Mouse (Mus musculus) kidney, embryonic 16.5 days (tissue): ENCODE measurements around the gene Igf2. TPM values are rescaled to one million over a fixed set of nuclear protein-coding genes. Genes with fewer than 3 reads are reported as not detected.

Source experiments
- ATAC-seq: fragments of 200-750 bp; cut with Nextera tagmentation; 2 replicates; pipeline ENCODE4 v1.8.0; 2017; ENCODE audit warnings: moderate TSS enrichment; ENCODE audit not compliant: low FRiP score, low TSS enrichment
- H3K27ac ChIP-seq: fragments of 300-500 bp; sonication (generic); 2 replicates; pipeline ENCODE4 v1.5.1; 2014; ENCODE audit warnings: low read length
- H3K27me3 ChIP-seq: fragments of 300-500 bp; sonication (generic); 2 replicates; pipeline ENCODE4 v1.6.1; 2014; ENCODE audit warnings: low read length, control low read depth, mixed read lengths; ENCODE audit not compliant: insufficient read depth
- H3K36me3 ChIP-seq: fragments of 300-500 bp; sonication (generic); 2 replicates; pipeline ENCODE4 v1.6.1; 2014; ENCODE audit warnings: low read length, control low read depth, mixed read lengths; ENCODE audit not compliant: insufficient read depth
- H3K4me1 ChIP-seq: fragments of 300-500 bp; sonication (generic); 2 replicates; pipeline ENCODE4 v1.6.1; 2014; ENCODE audit warnings: low read length, control low read depth, mixed read lengths; ENCODE audit not compliant: insufficient read depth
- H3K4me2 ChIP-seq: fragments of 300-500 bp; sonication (generic); replicated peaks from 2 replicates; pipeline ENCODE4 v1.6.1; 2014; ENCODE audit warnings: low read depth, low read length
- H3K4me3 ChIP-seq: fragments of 300-500 bp; sonication (generic); 2 replicates; pipeline ENCODE4 v1.5.1; 2014; ENCODE audit warnings: mild to moderate bottlenecking, low read length
- H3K9ac ChIP-seq: fragments of 300-500 bp; sonication (generic); replicated peaks from 2 replicates; pipeline ENCODE4 v1.6.1; 2014; ENCODE audit warnings: low read length
- H3K9me3 ChIP-seq: fragments of 300-500 bp; sonication (generic); 2 replicates; pipeline ENCODE4 v1.6.1; 2016; ENCODE audit warnings: low read length, control low read depth
- WGBS: fragments of 180-500 bp; shearing (Covaris S2); extraction: QIAGEN DNeasy Blood & Tissue Kit; methylation state at CpG from one replicate; pipeline ENCODE4 v1.1.7; 2014; 5-methylcytosine and 5-hydroxymethylcytosine counted together
- polyA plus RNA-seq: library from polyadenylated mRNA; unstranded; fragments of >200 nt; fragmentation: Nextera tagmentation; extraction: Ambion mirVana; gene quantifications from 2 replicates; pipeline ENCODE4 v1.2.1, GENCODE M21; 2015

Gene Igf2
- polyA plus RNA-seq, 1 experiment from 2014 or later: 516 TPM

GRCm38 (mm10) chr7:142661046-142661445, 5.6 kb downstream of the Igf2 start:
- Histone ChIP-seq H3K9me3 (no peaks in the 10 kb centered on the region), H3K4me1 (peaks cover 33% of the 10 kb centered on the region), H3K4me2 (peak overlapping the region; percentile 75), H3K27ac (peak overlapping the region; percentile 87), H3K27me3 (peaks cover 91% of the 10 kb centered on the region), H3K36me3 (no peaks in the 10 kb centered on the region), H3K9ac (peak overlapping the region; percentile 83), H3K4me3 (peak overlapping the region; percentile 63)
- ATAC-seq: no peak
- WGBS: 2% methylated on average over 25 of the region's 25 CpGs

GRCm38 (mm10) chr7:142660651-142660945, 6.0 kb downstream of the Igf2 start:
- Histone ChIP-seq H3K27ac (peak overlapping the region; percentile 87), H3K27me3 (peaks cover 91% of the 10 kb centered on the region), H3K9me3 (no peaks in the 10 kb centered on the region), H3K4me2 (peak overlapping the region; percentile 75), H3K4me1 (peaks cover 38% of the 10 kb centered on the region), H3K9ac (peak overlapping the region; percentile 83), H3K4me3 (peak overlapping the region; percentile 63), H3K36me3 (no peaks in the 10 kb centered on the region)
- WGBS: under 1% methylated on average over 29 of the region's 29 CpGs
- no peak for ATAC-seq

- Histone ChIP-seq H3K4me3 (peak overlapping the region; percentile 63), H3K27me3 (peaks cover 90% of the 10 kb centered on the region), H3K27ac (peak overlapping the region; percentile 87), H3K9ac (peak overlapping the region; percentile 83), H3K36me3 (peaks cover 4% of the 10 kb centered on the region; the same call in 1 of the 2 replicates), H3K4me2 (peak overlapping the region; percentile 75), H3K9me3 (no peaks in the 10 kb centered on the region), H3K4me1 (peaks cover 44% of the 10 kb centered on the region)
- ATAC-seq: peak; percentile 13; the same call in 1 of the 2 replicates
- under 1% methylated on average over 39 of the region's 43 CpGs for WGBS
These were observed 6.6 kb downstream of the Igf2 start for GRCm38 (mm10) chr7:142659767-142660650.

GRCm38 (mm10) chr7:142659181-142659681, 7.4 kb downstream of the Igf2 start:
- ATAC-seq: peak; percentile 62
- H3K36me3 ChIP-seq: peaks cover 5% of the 10 kb centered on the region; the same call in 1 of the 2 replicates
- WGBS: 0% methylated on average over 43 of the region's 70 CpGs
- peak overlapping the region; percentile 63 for H3K4me3 ChIP-seq
- peak overlapping the region; percentile 75 for H3K4me2 ChIP-seq
- H3K9me3 ChIP-seq: no peaks in the 10 kb centered on the region
- H3K9ac ChIP-seq: peak overlapping the region; percentile 83
- peaks cover 51% of the 10 kb centered on the region for H3K4me1 ChIP-seq
- H3K27me3 ChIP-seq: peaks cover 90% of the 10 kb centered on the region
- peak overlapping the region; percentile 87 for H3K27ac ChIP-seq

- peak; percentile 7; the same call in 1 of the 2 replicates for ATAC-seq
- H3K27me3 ChIP-seq: peaks cover 90% of the 10 kb centered on the region
These were observed 7.9 kb downstream of the Igf2 start for GRCm38 (mm10) chr7:142658681-142659180.

GRCm38 (mm10) chr7:142657821-142658614, 8.6 kb downstream of the Igf2 start:
- H3K9ac ChIP-seq: peak overlapping the region; percentile 83
- H3K4me3 ChIP-seq: peak overlapping the region; percentile 63
- H3K36me3 ChIP-seq: peaks cover 11% of the 10 kb centered on the region; the same call in 1 of the 2 replicates
- H3K4me1 ChIP-seq: peaks cover 44% of the 10 kb centered on the region
- peak overlapping the region; percentile 87 for H3K27ac ChIP-seq
- H3K4me2 ChIP-seq: peak overlapping the region; percentile 75
- no peaks in the 10 kb centered on the region for H3K9me3 ChIP-seq
- peaks cover 88% of the 10 kb centered on the region for H3K27me3 ChIP-seq
- WGBS: under 1% methylated on average over 34 of the region's 34 CpGs
- no peak for ATAC-seq

More at GRCm38 (mm10) chr7:142658681-142659180, 7.9 kb downstream of the Igf2 start:
- Histone ChIP-seq H3K4me2 (peak overlapping the region; percentile 75), H3K9ac (peak overlapping the region; percentile 83), H3K27ac (peak overlapping the region; percentile 87), H3K36me3 (peaks cover 8% of the 10 kb centered on the region; the same call in 1 of the 2 replicates), H3K9me3 (no peaks in the 10 kb centered on the region), H3K4me1 (peaks cover 50% of the 10 kb centered on the region), H3K4me3 (peak overlapping the region; percentile 63)
- WGBS: under 1% methylated on average over 32 of the region's 40 CpGs

- Histone ChIP-seq H3K27me3 (peaks cover 84% of the 10 kb centered on the region), H3K4me1 (peaks cover 44% of the 10 kb centered on the region)
- peak; percentile 9 for ATAC-seq
These were observed 9.2 kb downstream of the Igf2 start for GRCm38 (mm10) chr7:142657341-142657791.

GRCm38 (mm10) chr7:142656055-142656454, 10.6 kb downstream of the Igf2 start:
- Histone ChIP-seq H3K4me3 (peak overlapping the region; percentile 63), H3K36me3 (peaks cover 19% of the 10 kb centered on the region; the same call in 1 of the 2 replicates), H3K4me2 (peak overlapping the region; percentile 65), H3K9ac (peak overlapping the region; percentile 71; the same call in 1 of the 2 replicates), H3K4me1 (peaks cover 44% of the 10 kb centered on the region), H3K27ac (no peak overlapping the region), H3K9me3 (no peaks in the 10 kb centered on the region), H3K27me3 (peaks cover 78% of the 10 kb centered on the region)
- WGBS: 28% methylated on average over 4 of the region's 4 CpGs
- peak; percentile 40; the same call in 1 of the 2 replicates for ATAC-seq

More at GRCm38 (mm10) chr7:142657341-142657791, 9.2 kb downstream of the Igf2 start:
- 3% methylated on average over 7 of the region's 9 CpGs for WGBS
- Histone ChIP-seq H3K4me3 (peak overlapping the region; percentile 63), H3K9ac (peak overlapping the region; percentile 83), H3K4me2 (peak overlapping the region; percentile 75), H3K27ac (peak overlapping the region; percentile 87), H3K36me3 (peaks cover 13% of the 10 kb centered on the region; the same call in 1 of the 2 replicates), H3K9me3 (no peaks in the 10 kb centered on the region)

GRCm38 (mm10) chr7:142655633-142656032, 11.0 kb downstream of the Igf2 start:
- no peak overlapping the region for H3K27ac ChIP-seq
- no peak for ATAC-seq
- peak overlapping the region; percentile 63 for H3K4me3 ChIP-seq
- 9% methylated on average over 11 of the region's 11 CpGs for WGBS
- H3K4me1 ChIP-seq: peaks cover 44% of the 10 kb centered on the region
- H3K9me3 ChIP-seq: no peaks in the 10 kb centered on the region
- H3K9ac ChIP-seq: peak overlapping the region; percentile 58
- H3K27me3 ChIP-seq: peaks cover 74% of the 10 kb centered on the region
- peak overlapping the region; percentile 65 for H3K4me2 ChIP-seq
- H3K36me3 ChIP-seq: peaks cover 19% of the 10 kb centered on the region; the same call in 1 of the 2 replicates
